Mouse (Mus musculus) G1E-ER4 (cell line): ENCODE measurements around the gene Gpbar1. TPM values are rescaled to one million over a fixed set of nuclear protein-coding genes. Genes with fewer than 3 reads are reported as not detected.

Experiments used
- GATA1 ChIP-seq: IDR thresholded peaks from one replicate; pipeline ENCODE4 v1.8.0; 2012; ENCODE audit warnings: low read length, inconsistent platforms
- polyA plus RNA-seq: library from polyadenylated mRNA; stranded (reverse); fragments of >175 nt; gene quantifications from 2 replicates; pipeline ENCODE4 v1.2.3, GENCODE M21; 2012

Gene Gpbar1
- polyA plus RNA-seq, result not detected in 2 replicates

DNA sequence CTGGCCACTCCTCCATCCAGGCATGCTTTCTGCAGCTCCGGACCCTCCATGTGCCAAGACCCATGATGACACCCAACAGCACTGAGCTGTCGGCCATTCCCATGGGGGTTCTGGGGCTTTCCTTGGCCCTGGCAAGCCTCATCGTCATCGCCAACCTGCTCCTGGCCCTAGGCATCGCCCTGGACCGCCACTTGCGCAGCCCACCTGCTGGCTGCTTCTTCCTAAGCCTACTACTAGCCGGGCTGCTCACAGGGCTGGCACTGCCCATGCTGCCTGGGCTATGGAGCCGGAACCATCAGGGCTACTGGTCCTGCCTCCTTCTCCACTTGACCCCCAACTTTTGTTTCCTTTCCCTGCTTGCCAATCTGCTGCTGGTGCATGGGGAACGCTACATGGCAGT, at the start of gene Gpbar1:
Gene Gpbar1, plus strand, starts transcription at position 13 of the 400 bp plus-strand sequence.
- no peak for TF ChIP-seq GATA1

- TF ChIP-seq GATA1, result no peak
Measured at GRCm38 (mm10) chr1:74229942-74230341, 48.4 kb upstream of the Gpbar1 start.

DNA sequence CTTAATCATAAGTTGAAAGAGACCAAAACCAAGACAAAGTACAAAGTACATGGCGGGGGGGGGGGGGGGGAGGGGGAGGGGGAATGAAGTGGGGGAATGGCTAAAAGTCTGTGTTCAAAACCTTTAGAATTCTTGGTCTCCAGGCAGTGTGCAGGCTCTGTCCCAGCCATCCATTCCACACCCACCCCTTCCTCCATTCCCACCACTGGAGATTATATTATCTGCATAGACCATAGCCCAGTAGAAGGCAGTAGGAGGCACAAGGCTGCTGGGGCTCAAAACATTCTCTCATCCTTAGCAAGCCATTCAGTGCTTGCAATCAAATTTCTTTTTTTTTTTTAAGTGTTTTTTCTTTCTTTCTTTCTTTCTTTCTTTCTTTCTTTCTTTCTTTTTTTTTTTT, 47.4 kb upstream of the Gpbar1 start:
- no peak for TF ChIP-seq GATA1

DNA sequence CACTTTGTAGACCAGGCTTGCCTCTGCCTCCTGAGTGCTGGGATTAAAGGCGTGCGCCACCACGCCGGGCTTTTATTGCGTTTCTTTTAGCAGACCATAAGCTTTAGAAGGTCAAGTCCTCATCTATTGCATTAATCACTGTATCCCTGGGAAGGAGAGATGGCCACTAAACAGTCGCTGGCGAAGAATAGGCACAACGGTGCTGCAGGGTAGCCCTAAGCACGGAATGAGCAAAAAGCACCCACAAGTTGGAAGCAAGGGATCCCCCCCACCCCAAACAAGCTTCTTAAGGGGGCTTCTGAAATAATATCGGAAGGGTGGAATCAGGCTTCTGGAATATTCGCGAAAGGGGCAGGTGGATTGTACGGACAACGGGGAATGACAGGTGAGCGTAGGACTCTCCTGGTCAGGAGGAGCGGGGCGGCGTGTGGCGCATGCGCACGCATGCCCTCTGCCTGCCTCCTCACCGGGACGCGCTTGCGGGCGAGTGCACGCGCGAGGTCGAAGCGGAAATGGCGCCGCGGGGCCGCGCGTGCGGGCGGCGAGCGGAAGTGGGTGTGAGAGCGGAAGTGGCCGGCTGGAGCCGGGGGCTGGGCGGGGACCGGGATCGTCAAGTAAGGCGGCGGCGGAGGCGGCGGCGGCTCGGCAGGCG, 42.3 kb upstream of the Gpbar1 start, which contains the start of gene Arpc2:
Gene Arpc2, plus strand, starts transcription at position 147 of the 652 bp plus-strand sequence.
- TF ChIP-seq GATA1, result no peak

GRCm38 (mm10) chr1:74236590-74237317, 41.6 kb upstream of the Gpbar1 start:
- no peak for TF ChIP-seq GATA1

- no peak for TF ChIP-seq GATA1
Measured at GRCm38 (mm10) chr1:74237671-74238070, 40.7 kb upstream of the Gpbar1 start.

DNA sequence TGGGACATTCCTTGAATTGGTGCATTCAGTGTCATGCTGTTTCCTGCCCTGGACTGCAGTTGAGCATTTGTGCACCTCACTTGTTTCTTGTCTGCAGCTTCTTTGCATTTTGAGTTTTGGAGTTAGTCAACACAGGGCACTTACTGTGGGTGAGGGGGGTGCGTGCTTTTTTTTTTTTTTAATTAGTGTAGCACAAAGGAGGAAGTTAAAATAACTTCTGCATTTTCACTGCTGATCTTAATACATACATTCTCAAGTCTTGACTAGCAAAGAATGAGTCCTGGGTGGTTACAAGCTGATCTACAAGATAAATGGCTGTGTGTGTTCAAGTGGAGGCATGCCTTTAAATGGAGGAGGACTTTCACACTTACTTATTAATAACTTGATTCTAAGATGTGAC, 40.2 kb upstream of the Gpbar1 start:
- TF ChIP-seq GATA1, result no peak

DNA sequence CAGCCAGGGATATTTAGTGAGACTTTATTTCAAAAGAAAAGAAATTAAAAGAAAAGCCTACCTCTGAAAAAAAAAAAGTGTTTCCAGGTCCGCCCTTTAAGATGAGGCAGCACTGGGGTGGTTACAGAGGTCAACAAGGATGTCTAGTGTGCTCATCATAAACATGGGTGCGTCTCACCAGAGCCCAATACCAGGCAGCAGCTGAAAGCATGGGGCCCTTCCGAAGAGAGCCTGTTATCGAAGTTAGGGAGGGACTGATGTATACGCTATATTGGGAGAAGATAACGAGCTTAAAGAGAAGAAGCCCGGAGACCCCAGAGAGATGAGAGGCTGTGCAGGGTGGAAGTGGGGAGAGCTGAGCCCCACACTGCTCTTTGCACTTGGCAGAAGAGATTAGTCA, 39.2 kb upstream of the Gpbar1 start:
- no peak for TF ChIP-seq GATA1

DNA sequence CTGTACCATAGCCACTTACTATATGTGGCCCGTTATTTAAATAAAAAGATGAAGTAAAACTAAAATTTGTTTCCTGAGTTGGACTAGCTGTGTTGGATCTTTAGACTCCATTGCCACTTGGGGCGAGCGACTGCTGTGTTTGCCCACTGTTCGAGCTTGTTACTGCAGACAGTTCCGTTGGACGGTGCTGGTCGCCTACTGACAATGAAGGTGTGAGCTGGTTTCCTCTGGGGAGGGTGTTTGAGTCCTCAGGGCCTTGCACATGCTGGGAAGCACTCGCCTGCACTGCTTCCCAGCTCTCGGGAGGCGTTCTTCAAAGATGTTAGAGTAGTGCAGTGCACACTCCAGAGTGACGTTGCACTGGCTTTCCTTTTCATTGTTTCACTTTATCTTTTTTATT, 38.7 kb upstream of the Gpbar1 start:
- no peak for TF ChIP-seq GATA1

DNA sequence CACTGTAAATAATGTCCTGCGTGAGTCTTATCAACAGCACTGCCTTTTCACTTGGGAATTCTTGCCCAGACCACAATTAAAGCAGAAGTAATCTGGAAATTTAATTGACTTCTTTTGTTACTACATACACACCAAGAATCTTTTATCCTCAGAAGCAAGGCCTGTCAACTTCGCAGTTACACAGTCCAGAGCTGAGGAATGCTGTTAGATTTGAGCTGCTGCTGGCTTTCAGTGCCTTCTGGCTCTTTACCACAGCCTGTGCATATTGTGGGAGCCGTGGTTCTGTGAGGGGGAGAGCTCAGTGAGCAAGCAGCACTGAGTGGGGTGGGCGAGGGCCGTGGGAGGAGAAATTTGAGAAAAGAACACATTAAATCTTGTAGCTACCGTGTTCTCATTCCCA, 38.0 kb upstream of the Gpbar1 start:
- TF ChIP-seq GATA1, result no peak

- TF ChIP-seq GATA1, result no peak
Measured at GRCm38 (mm10) chr1:74240832-74241231, 37.5 kb upstream of the Gpbar1 start.

DNA sequence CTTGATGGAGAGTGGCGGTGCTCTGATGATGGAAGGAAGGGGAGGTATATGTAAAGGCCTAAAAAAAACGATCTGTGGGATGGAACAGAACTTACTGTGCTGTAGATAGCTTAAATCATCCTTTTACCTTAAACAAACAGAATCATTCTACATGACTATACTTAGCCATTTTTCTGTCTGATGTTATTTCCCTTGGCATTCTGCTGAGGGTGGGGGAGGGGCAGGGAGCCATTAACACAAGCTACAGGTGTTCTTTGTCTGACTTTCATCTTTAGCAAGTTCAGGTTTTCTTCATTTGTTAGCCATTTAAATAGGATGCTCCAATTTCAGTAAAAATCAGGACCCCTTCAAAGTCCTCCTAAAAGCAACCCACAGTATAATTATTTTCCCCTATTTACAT, 32.8 kb upstream of the Gpbar1 start:
- TF ChIP-seq GATA1, result no peak

DNA sequence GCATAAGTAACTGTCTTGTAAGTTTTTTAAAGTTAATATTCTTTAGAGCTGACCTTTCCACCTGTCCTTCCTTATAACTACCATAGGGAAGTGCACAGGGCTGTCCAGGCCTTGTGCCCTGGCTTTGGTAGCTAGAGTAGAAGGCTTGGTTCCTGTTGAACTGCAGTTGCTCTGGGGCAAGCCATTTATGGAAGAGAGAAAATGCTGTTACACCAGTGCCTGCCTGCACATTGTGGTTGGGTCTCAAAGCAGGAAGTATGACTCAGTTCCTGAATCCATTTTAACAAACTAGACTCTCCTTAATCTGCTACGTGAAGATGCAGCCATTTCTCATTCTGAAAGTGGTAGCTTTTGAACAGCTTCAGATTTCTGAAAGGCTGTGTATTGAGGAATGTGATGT, 29.6 kb upstream of the Gpbar1 start:
- TF ChIP-seq GATA1, result no peak

DNA sequence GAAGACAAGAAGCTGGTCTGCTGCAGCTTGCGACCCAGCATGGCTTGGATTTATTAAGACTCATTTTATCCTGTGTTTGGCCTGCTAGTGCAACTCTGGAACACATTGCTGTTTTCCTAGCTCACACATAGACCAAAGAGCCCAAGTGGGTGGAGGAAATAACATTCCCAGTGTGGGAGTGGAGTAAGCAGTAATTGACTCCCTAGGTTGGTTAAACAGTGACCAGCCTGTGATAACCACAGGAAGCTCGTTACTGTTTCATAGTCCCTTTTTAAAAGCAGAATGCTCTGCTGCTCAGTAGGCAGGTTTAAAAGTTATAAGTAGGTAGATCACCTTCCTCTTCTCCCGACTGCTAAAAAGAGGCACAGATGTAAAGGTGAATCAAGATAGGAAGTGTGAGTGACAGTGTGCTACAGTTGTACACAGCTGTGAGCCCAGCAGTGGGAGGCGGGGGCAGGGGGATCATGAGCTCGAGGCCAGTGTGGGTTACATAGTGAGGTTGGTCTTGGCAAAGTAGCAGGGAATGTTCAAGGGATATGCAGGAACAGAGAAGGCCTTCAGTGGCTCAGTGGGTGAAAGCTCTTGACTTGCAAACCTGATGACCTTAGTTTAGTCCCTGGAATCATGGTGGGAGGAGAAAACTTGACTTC, 28.9 kb upstream of the Gpbar1 start:
- no peak for TF ChIP-seq GATA1

DNA sequence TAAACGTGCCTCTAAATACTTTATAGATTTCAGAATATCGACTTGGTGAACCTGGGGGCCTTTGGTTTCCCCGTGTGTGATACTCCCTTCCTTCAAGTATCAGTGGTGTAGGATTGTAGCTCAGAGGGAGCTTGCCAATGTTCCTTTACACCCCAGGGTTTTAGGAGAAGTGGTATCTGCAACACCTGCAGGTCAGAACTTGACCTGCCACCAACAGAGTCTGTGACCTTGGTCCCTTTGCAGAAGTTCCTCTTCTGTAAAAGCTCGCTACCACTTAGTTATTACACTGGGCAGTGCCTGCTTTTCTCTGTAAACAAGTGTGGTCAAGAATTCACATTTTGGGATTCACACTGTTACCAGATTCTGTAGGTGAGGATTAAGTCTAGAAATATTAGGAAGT, 28.3 kb upstream of the Gpbar1 start:
- no peak for TF ChIP-seq GATA1

DNA sequence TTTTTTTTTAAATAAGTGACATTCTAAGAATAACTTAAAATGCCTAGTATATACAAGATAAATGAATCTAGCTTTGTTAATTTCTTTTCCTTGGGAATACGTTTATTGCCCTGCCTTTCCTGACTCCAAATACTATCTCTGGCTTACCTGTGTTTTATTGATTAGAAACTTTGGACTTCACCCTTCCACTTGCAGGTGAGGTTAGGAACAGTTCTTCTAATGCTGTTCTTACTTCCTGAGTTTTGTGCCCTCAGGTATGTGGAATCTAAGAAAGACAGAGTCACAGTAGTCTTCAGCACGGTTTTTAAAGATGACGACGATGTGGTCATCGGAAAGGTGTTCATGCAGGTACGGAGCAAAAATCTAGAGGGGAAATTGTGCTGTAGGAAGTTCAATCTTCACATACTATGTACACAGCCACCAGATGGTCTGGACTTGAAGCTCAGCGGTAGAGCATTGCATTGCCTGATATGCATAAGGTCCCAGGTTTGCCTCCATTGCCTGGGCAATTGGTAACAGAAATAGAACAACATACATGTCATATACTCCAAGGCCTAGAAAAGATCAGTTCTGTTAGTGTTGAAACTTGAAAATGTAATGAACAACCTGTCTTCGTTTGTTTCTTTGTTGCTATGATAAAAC, 22.5 kb upstream of the Gpbar1 start:
- no peak for TF ChIP-seq GATA1
